Mouse (Mus musculus): ENCODE data around the gene Casq2. TPM values are rescaled to one million over a fixed set of nuclear protein-coding genes. Genes with fewer than 3 reads are reported as not detected.

The Casq2 gene
- total RNA-seq, 2 experiments from 2014 or later, result 0.96 to 1.9 TPM

- no peak for DNase-seq (ENCODE audit: low spot score in 2 of 2)
Measured at GRCm38 (mm10) chr3:102190642-102191041, 104.4 kb downstream of the Casq2 start.

- DNase-seq (ENCODE audit: low spot score in 2 of 2), result no peak
Measured at GRCm38 (mm10) chr3:102191575-102191974, 105.4 kb downstream of the Casq2 start.

GRCm38 (mm10) chr3:102192621-102193020, 106.4 kb downstream of the Casq2 start:
- DNase-seq (ENCODE audit: low spot score in 2 of 2), result no peak

GRCm38 (mm10) chr3:102193488-102194290, 107.5 kb downstream of the Casq2 start:
- DNase-seq (ENCODE audit: low spot score in 2 of 2), result no peak

GRCm38 (mm10) chr3:102194291-102195051, 108.3 kb downstream of the Casq2 start:
- no peak for DNase-seq (ENCODE audit: low spot score in 2 of 2)

GRCm38 (mm10) chr3:102195762-102196161, 109.5 kb downstream of the Casq2 start:
- DNase-seq (ENCODE audit: low spot score in 2 of 2), result no peak

Other genes with a start within 250 kb of the Casq2 start
- under 1 TPM; 0.13 to 0.22 TPM for gene Mab21l3, start 237.5 kb upstream of the Casq2 start, total RNA-seq (2021)
- gene Slc22a15, start 162.0 kb upstream of the Casq2 start, total RNA-seq (2021), result 1 to 10 TPM; 8.5 to 9.6 TPM
- not detected for gene Nhlh2, start 76.3 kb upstream of the Casq2 start, total RNA-seq (2021)
- gene Vangl1, start 118.3 kb downstream of the Casq2 start, total RNA-seq (2021), result 10 to 100 TPM; 20.7 to 28.0 TPM

Measured in adrenal gland, adult 18-20 months (tissue).